Mouse (Mus musculus): ENCODE data around the gene Prss57. TPM values are rescaled to one million over a fixed set of nuclear protein-coding genes. Genes with fewer than 3 reads are reported as not detected.

The Prss57 gene
- polyA plus RNA-seq, 1 experiment from 2014 or later, result 0.14 TPM

GRCm38 (mm10) chr10:79746774-79747151 is 44.0 kb downstream of the Prss57 start:
- 0 out of 2 replicates have a peak overlapping the region, but pooled peaks have one; percentile 41 for H3K27ac ChIP-seq (replicated peaks)
- WGBS, result 28% methylated on average over 6 of the region's 6 CpGs
- ATAC-seq (ENCODE audit: low FRiP score), result peak; percentile 54

GRCm38 (mm10) chr10:79745898-79746773 is 44.6 kb downstream of the Prss57 start, which contains the start of gene Polrmt:
Gene Polrmt (minus strand): TSS chr10:79746581.
- Histone ChIP-seq H3K4me1 (peaks cover 19% of the 10 kb centered on the region), H3K9ac (replicated peaks) (peak within 1 kb of the TSS; percentile 55), H3K36me3 (peaks cover 32% of the 10 kb centered on the region), H3K27ac (replicated peaks) (peak within 1 kb of the TSS; percentile 41; the same call in 1 of the 2 replicates), H3K9me3 (replicated peaks) (no peaks in the 10 kb centered on the region), H3K4me2 (peak within 1 kb of the TSS; percentile 73), H3K4me3 (replicated peaks) (peak within 1 kb of the TSS; percentile 70), H3K27me3 (replicated peaks) (no peaks in the 10 kb centered on the region)
- ATAC-seq (ENCODE audit: low FRiP score), result peak; percentile 94
- 4% methylated on average over 38 of the region's 38 CpGs for WGBS

More at GRCm38 (mm10) chr10:79746774-79747151, 44.0 kb downstream of the Prss57 start:
- Histone ChIP-seq H3K9ac (replicated peaks) (peak overlapping the region; percentile 42; the same call in 1 of the 2 replicates), H3K9me3 (replicated peaks) (no peaks in the 10 kb centered on the region), H3K36me3 (peaks cover 26% of the 10 kb centered on the region), H3K4me3 (replicated peaks) (peak overlapping the region; percentile 70), H3K27me3 (replicated peaks) (no peaks in the 10 kb centered on the region), H3K4me2 (peak overlapping the region; percentile 73), H3K4me1 (peaks cover 19% of the 10 kb centered on the region)

- H3K36me3 ChIP-seq, result peaks cover 39% of the 10 kb centered on the region
- H3K4me3 ChIP-seq (replicated peaks), result peak overlapping the region; percentile 70
- H3K9me3 ChIP-seq (replicated peaks), result no peaks in the 10 kb centered on the region; the same call in 1 of the 2 replicates
- 97% methylated on average over 3 of the region's 3 CpGs for WGBS
- H3K9ac ChIP-seq (replicated peaks), result no peak overlapping the region
- H3K27ac ChIP-seq (replicated peaks), result no peak overlapping the region
- peaks cover 19% of the 10 kb centered on the region for H3K4me1 ChIP-seq
- H3K27me3 ChIP-seq (replicated peaks), result no peaks in the 10 kb centered on the region
- peak overlapping the region; percentile 73 for H3K4me2 ChIP-seq
- ATAC-seq (ENCODE audit: low FRiP score), result no peak
Observed at GRCm38 (mm10) chr10:79745411-79745810, 45.4 kb downstream of the Prss57 start.

- Histone ChIP-seq H3K36me3 (peaks cover 55% of the 10 kb centered on the region), H3K4me1 (peaks cover 19% of the 10 kb centered on the region)
- 96% methylated on average over 15 of the region's 15 CpGs for WGBS
Observed at GRCm38 (mm10) chr10:79743650-79744365, 47.0 kb downstream of the Prss57 start.

GRCm38 (mm10) chr10:79743161-79743560 is 47.6 kb downstream of the Prss57 start:
- Histone ChIP-seq H3K36me3 (peaks cover 62% of the 10 kb centered on the region), H3K4me3 (replicated peaks) (no peak overlapping the region), H3K4me2 (no peak overlapping the region), H3K9me3 (replicated peaks) (peaks cover 21% of the 10 kb centered on the region), H3K27me3 (replicated peaks) (no peaks in the 10 kb centered on the region), H3K27ac (replicated peaks) (no peak overlapping the region), H3K9ac (replicated peaks) (no peak overlapping the region), H3K4me1 (peaks cover 19% of the 10 kb centered on the region)
- no peak for ATAC-seq (ENCODE audit: low FRiP score)
- 93% methylated on average over 11 of the region's 11 CpGs for WGBS

More at GRCm38 (mm10) chr10:79743650-79744365, 47.0 kb downstream of the Prss57 start:
- Histone ChIP-seq H3K9ac (replicated peaks) (no peak overlapping the region), H3K4me3 (replicated peaks) (no peak overlapping the region), H3K27me3 (replicated peaks) (no peaks in the 10 kb centered on the region), H3K27ac (replicated peaks) (no peak overlapping the region), H3K9me3 (replicated peaks) (peaks cover 14% of the 10 kb centered on the region), H3K4me2 (no peak overlapping the region)
- ATAC-seq (ENCODE audit: low FRiP score), result no peak

GRCm38 (mm10) chr10:79740863-79741262 is 49.9 kb downstream of the Prss57 start:
- Histone ChIP-seq H3K27me3 (replicated peaks) (peaks cover 2% of the 10 kb centered on the region; the same call in 1 of the 2 replicates), H3K4me3 (replicated peaks) (no peak overlapping the region), H3K4me2 (no peak overlapping the region), H3K27ac (replicated peaks) (no peak overlapping the region), H3K4me1 (peaks cover 12% of the 10 kb centered on the region), H3K36me3 (peaks cover 85% of the 10 kb centered on the region), H3K9me3 (replicated peaks) (peaks cover 25% of the 10 kb centered on the region), H3K9ac (replicated peaks) (no peak overlapping the region)
- ATAC-seq (ENCODE audit: low FRiP score), result no peak
- WGBS, result 54% methylated on average over 11 of the region's 11 CpGs

GRCm38 (mm10) chr10:79739234-79739633 is 51.5 kb downstream of the Prss57 start:
- H3K36me3 ChIP-seq, result peaks cover 97% of the 10 kb centered on the region
- no peak overlapping the region for H3K4me3 ChIP-seq (replicated peaks)
- peaks cover 7% of the 10 kb centered on the region; the same call in 1 of the 2 replicates for H3K27me3 ChIP-seq (replicated peaks)
- H3K4me2 ChIP-seq, result no peak overlapping the region
- H3K9ac ChIP-seq (replicated peaks), result no peak overlapping the region
- peaks cover 9% of the 10 kb centered on the region; the same call in 1 of the 2 replicates for H3K4me1 ChIP-seq
- peaks cover 25% of the 10 kb centered on the region for H3K9me3 ChIP-seq (replicated peaks)
- no peak for ATAC-seq (ENCODE audit: low FRiP score)
- 96% methylated on average over 28 of the region's 28 CpGs for WGBS
- no peak overlapping the region for H3K27ac ChIP-seq (replicated peaks)

GRCm38 (mm10) chr10:79738259-79738658 is 52.5 kb downstream of the Prss57 start:
- H3K4me3 ChIP-seq (replicated peaks), result no peak overlapping the region
- no peak overlapping the region for H3K9ac ChIP-seq (replicated peaks)
- no peak overlapping the region for H3K27ac ChIP-seq (replicated peaks)
- 85% methylated on average over 10 of the region's 10 CpGs for WGBS
- H3K4me1 ChIP-seq, result peaks cover 9% of the 10 kb centered on the region; the same call in 1 of the 2 replicates
- peaks cover 7% of the 10 kb centered on the region; the same call in 1 of the 2 replicates for H3K27me3 ChIP-seq (replicated peaks)
- peaks cover 96% of the 10 kb centered on the region for H3K36me3 ChIP-seq
- H3K4me2 ChIP-seq, result no peak overlapping the region
- no peak for ATAC-seq (ENCODE audit: low FRiP score)
- peaks cover 25% of the 10 kb centered on the region for H3K9me3 ChIP-seq (replicated peaks)

GRCm38 (mm10) chr10:79736706-79737105 is 54.1 kb downstream of the Prss57 start:
- H3K4me3 ChIP-seq (replicated peaks), result no peak overlapping the region
- no peak overlapping the region for H3K9ac ChIP-seq (replicated peaks)
- H3K4me2 ChIP-seq, result no peak overlapping the region
- H3K4me1 ChIP-seq, result peaks cover 9% of the 10 kb centered on the region; the same call in 1 of the 2 replicates
- ATAC-seq (ENCODE audit: low FRiP score), result no peak
- no peak overlapping the region for H3K27ac ChIP-seq (replicated peaks)
- H3K36me3 ChIP-seq, result peaks cover 98% of the 10 kb centered on the region
- WGBS, result 87% methylated on average over 12 of the region's 14 CpGs
- H3K9me3 ChIP-seq (replicated peaks), result peaks cover 25% of the 10 kb centered on the region
- H3K27me3 ChIP-seq (replicated peaks), result peaks cover 7% of the 10 kb centered on the region; the same call in 1 of the 2 replicates

- WGBS, result 33% methylated on average over 42 of the region's 52 CpGs
- 0 out of 2 replicates have a peak overlapping the region, but pooled peaks have one; percentile 0 for H3K4me2 ChIP-seq
Observed at GRCm38 (mm10) chr10:79735361-79735760, 55.4 kb downstream of the Prss57 start.

GRCm38 (mm10) chr10:79733847-79734246 is 56.9 kb downstream of the Prss57 start:
- peaks cover 11% of the 10 kb centered on the region; the same call in 1 of the 2 replicates for H3K9me3 ChIP-seq (replicated peaks)
- H3K4me2 ChIP-seq, result no peak overlapping the region
- no peak overlapping the region for H3K9ac ChIP-seq (replicated peaks)
- no peak for ATAC-seq (ENCODE audit: low FRiP score)
- no peak overlapping the region for H3K27ac ChIP-seq (replicated peaks)
- peaks cover 9% of the 10 kb centered on the region; the same call in 1 of the 2 replicates for H3K4me1 ChIP-seq
- H3K4me3 ChIP-seq (replicated peaks), result no peak overlapping the region
- H3K36me3 ChIP-seq, result peaks cover 83% of the 10 kb centered on the region
- 95% methylated on average over 15 of the region's 15 CpGs for WGBS
- H3K27me3 ChIP-seq (replicated peaks), result peaks cover 7% of the 10 kb centered on the region; the same call in 1 of the 2 replicates

More at GRCm38 (mm10) chr10:79735361-79735760, 55.4 kb downstream of the Prss57 start:
- Histone ChIP-seq H3K9me3 (replicated peaks) (peaks cover 25% of the 10 kb centered on the region), H3K27ac (replicated peaks) (no peak overlapping the region), H3K36me3 (peaks cover 96% of the 10 kb centered on the region), H3K9ac (replicated peaks) (no peak overlapping the region), H3K4me3 (replicated peaks) (no peak overlapping the region), H3K27me3 (replicated peaks) (peaks cover 7% of the 10 kb centered on the region; the same call in 1 of the 2 replicates), H3K4me1 (peaks cover 9% of the 10 kb centered on the region; the same call in 1 of the 2 replicates)
- ATAC-seq (ENCODE audit: low FRiP score), result no peak
